Mouse (Mus musculus): ENCODE data around the gene Kcnk18. TPM values are rescaled to one million over a fixed set of nuclear protein-coding genes. Genes with fewer than 3 reads are reported as not detected.

Gene Kcnk18
- total RNA-seq, 1 experiment from 2014 or later = not detected

DNA sequence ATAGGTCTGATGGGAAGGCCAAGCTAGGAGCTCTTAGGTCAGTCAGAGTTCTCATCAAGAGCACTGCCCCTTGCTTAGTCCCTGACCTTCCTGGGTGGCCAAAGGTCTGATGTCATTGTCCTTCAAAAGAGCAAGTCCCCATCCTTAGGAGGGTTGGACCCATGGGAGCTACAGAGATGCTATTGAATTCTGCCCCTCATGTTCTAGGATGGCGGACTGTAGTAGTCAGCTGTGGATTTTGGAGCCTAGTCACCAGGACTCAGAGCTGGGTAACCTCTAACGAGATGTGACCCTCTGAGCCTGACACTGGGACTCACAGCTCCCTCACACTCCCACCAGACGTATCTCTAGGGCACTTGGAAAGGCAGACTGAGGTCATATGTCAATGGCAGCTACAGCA is 9.4 kb downstream of the Kcnk18 start:
- DNase-seq = no peak

- no peak for DNase-seq
Measured at GRCm38 (mm10) chr19:59232786-59233185, 13.8 kb downstream of the Kcnk18 start.

DNA sequence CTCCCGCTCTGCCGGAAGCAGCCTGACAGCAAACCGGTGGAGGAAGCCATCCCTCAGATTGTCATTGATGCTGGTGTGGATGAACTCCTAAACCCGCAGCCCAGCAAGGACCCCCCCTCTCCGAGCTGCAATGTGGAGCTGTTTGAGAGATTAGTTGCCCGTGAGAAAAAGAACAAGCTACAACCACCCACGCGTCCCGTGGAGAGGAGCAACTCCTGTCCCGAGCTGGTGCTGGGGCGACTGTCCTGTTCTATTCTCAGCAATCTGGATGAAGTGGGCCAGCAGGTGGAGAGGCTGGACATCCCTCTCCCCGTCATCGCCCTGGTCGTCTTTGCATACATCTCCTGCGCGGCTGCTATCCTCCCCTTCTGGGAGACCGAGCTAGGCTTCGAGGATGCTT is 16.0 kb downstream of the Kcnk18 start:
- no peak for DNase-seq

GRCm38 (mm10) chr19:59236046-59236445 is 17.0 kb downstream of the Kcnk18 start:
- no peak for DNase-seq

DNA sequence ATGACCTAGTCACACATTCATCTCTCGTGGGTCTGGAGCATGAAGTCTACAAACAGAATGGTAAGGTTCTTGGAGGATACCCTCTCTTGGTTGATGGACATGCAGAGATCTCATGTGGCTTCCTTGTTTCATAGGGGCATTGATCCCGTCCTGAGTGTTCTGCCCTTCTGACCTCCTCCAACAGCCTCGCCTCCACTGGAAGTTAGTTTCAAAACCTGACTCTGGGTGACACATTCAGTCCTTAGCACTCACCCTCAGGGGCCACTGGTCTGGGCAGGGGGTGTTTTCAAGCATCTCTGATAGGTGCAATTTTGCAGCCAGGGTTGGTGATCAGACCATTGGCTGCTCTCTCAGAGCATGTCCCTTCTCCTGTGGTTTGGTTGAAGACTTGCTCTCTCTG is 19.6 kb downstream of the Kcnk18 start:
- no peak for DNase-seq

DNA sequence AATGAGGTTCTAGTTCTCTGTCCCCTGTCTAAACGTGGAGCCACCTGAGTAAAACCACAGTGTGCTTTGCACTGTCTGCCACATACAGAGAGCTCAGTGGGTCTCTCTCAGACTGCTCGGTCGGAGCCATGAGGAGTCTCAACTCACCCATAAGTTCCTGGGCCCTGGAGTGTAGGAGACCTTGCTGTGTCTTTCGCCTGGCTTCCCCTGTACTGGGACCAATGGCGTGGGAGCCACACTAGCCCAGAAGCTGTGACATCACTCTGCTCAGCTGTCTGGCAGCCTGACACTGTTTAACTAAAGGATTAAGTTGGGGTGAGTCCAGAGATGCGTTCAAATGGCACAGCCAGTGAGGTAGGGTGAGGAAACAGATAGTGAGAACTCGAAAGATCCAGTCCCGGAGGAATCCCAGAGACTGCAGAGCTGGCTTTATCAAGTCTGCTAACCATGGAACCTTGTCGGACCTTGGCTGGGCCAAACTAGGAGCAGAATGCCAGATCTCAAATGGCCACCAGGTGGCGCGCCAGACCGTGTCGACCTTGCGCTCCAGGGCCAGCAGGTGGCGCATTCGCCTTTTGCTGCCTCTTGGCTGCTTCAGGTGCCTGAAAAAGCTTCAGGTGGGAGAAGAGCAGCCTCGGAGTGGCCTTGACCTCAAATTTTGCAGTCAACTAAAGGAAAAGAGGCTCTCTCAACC is 20.3 kb downstream of the Kcnk18 start:
- DNase-seq = peak; percentile 91

- DNase-seq = peak; percentile 85
Measured at GRCm38 (mm10) chr19:59241987-59242386, 23.0 kb downstream of the Kcnk18 start.

DNA sequence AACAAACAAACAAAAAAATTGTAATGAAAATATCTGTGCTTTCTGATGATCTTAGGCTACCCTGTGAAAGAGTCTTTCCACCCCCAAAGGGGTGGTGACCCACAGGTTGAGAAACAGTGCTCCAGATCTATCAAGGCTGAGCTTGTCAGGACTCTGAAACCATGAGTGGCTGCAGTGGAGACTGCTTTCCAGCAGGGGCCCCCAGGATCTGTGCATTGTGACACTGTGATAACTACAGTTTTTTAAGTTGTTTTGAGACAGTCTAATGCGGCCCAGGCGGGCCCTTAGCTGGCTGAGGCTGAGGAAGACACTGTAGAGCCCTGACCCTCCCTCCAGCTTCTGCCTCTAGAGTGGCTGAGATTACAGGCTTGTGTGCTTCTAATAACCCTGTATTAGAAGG is 24.0 kb downstream of the Kcnk18 start:
- peak; percentile 54 for DNase-seq

- DNase-seq = peak; percentile 63
Measured at GRCm38 (mm10) chr19:59248144-59248543, 29.1 kb downstream of the Kcnk18 start.

DNA sequence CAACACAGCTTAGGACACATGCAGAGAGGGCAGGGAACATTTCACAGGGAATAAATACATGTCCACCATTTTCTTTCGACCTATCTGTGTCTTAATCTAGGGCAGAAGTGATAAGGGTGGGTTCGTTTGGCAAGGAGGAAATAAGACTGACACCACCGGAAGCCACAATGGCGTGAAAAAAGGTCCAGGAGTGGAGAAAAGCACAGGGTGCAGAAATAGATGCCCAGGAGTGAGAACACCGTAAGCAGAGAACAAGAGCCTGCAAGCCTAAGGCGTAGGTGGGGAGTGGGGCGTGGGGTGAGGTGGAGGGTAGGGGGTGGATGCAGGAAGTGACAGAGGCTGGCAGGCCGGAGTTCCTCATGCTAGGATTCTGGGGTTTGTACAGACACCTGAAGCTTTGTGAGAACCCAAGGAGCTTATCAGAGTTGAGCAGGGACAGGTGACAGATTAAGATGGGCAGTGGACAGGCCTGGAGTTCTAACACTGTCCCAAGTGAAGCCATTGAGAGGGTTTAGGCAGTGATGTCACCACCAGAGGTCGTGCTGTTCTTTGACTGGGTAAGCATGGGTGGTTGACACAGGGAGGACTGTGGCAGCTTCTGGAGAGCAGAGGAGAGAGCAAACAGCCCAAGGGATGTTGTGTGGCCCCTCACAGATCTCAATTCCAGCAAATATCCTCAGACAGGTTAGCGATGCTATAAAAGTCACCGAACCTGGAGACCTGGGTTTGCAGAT is 29.7 kb downstream of the Kcnk18 start:
- DNase-seq = no peak

DNA sequence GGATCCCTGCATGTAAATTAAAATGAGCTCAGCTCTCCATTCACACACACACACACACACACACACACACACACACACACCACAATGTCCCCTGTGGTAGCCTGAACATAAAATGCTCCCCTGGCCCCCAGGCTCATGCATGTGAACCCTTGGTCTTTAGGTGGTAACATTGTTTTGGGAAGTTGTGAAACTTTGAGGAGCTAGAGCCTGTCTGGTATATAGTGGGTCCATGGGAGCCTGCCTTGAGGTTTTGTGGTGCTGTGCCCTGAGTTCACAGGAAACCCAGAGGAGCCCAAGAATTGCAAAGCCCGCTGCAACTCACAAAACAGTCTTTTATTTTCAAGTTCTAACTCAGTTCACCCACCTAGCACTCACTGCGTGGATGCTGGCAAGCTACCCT is 33.6 kb downstream of the Kcnk18 start:
- no peak for DNase-seq

DNA sequence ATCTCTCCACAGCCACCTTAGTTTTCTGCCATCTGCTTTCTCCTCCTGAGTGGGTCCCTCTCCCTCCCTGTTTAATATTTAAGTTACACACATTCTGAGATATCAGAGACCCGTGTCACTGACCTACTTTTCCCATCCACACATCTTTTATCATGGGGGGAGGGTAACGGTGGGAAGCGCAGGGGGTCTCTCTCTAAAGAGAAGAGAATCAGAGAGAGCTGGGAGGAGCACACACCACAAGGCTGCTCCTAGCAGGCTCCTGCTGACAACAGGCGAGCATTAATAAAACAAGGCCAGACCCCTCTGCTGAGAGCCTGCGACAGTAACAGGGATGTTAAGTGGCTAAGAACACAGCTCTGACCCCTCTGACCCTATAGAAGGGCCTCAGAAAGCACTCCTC is 40.6 kb downstream of the Kcnk18 start:
- no peak for DNase-seq

- peak; percentile 45 for DNase-seq
Measured at GRCm38 (mm10) chr19:59260718-59261442, 41.9 kb downstream of the Kcnk18 start, which contains the start of gene Slc18a2. Gene Slc18a2, plus strand, starts transcription at chr19:59260896.

- DNase-seq = no peak
Measured at GRCm38 (mm10) chr19:59261604-59262003, 42.6 kb downstream of the Kcnk18 start.

DNA sequence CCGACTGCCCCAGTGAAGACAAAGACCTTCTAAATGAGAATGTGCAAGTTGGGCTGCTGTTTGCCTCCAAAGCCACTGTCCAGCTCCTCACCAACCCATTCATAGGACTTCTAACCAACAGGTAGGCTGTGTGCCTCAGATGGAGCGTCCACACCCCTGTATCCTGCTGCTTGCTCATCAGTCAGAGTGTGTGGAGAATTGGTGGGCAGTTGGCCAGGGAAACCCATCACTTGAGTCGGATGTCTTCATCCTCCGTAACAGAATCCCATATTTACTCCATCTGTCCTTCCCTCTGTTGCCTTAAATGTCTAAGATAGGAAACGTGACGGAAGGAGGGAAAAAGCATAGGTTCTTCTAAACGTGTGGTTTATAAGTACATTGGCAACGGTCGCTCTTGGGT is 44.2 kb downstream of the Kcnk18 start:
- DNase-seq = no peak

DNA sequence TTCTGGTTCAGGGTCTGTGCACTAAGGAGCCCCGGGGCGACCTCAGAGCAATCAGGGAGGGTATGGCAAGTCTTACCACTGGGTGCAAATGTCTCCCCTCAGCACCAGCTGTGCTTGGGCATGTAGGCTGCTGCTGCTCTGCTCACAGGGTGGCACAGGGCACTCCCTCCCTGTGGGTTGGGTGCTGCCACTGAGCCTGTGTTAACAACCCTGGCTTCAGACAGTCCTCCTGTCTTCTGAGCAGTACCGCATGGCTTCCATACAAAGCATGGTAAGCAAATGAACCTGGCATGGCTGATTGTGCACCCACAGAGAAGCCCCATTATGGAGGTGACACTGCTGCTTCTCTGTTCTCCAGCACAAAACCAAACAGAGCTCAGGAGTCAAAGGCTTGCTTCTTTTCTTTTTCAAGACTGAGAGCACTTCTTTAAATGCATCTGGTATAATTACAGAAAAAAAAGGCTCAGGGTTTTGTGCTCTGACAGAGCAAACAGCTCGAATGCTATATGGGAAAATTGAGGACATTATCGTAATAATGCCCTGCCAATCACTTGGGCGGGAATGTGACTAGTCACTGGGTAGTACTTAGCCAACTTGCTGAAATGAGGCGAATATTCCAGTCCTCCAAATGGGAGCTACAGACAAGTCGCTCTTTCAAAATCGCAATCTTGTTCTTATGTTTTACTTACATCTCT is 46.0 kb downstream of the Kcnk18 start:
- no peak for DNase-seq

DNA sequence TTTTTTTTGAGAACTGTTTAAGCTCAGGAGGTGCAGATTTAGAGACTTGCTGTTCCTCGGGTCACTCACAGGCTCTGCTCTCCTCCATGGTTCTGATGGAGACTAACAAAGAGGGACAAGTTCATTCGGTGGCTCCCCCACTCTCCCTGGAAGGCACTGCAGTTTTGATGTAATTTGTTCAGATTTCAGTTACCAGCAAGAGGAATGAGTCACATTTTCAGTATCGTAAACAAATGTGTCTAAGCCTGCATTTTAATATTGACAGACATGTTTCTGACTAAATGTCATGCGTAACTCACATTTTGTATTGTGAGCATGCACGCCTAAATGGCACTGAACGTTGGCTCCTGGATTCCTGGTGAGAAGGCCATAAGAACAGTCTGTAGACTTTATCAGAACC is 46.9 kb downstream of the Kcnk18 start:
- DNase-seq = no peak

- DNase-seq = no peak
Measured at GRCm38 (mm10) chr19:59267417-59267963, 48.5 kb downstream of the Kcnk18 start.

DNA sequence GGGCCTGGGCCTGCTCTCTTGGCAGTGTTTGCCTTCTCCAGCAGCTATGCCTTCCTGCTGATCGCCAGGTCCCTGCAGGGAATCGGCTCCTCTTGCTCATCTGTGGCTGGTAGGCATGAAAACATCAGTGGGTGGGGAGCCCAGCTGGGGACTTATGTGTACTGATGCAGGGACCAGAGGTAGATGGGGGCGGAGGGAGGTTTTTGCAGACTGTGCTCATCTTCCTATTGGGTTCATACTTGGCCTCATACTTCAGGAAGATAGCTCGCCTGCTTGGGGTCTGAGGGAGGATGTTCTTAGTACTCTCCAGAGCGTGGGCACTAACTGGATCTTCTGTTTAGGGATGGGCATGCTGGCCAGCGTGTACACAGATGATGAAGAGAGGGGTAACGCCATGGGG is 54.2 kb downstream of the Kcnk18 start:
- no peak for DNase-seq

GRCm38 (mm10) chr19:59276354-59276753 is 57.3 kb downstream of the Kcnk18 start:
- DNase-seq = no peak

DNA sequence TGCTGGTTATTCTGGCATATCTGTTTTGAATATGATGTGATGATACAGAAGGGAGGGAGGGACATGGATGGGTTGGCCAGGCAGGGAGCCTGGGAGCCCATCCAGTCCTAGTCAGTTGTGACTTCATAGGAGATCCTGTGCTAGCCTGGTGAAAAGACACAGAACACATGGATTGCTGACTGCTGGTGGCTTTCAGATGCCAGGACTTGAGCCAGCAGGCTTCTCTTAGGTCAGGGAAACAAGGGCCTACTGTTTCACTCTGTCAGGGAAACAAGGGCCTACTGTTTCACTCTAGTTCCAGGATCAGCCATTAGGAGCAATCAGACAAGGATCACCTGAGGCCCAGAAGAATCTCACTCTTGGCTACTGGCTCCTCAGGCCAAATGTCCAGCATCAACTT is 61.8 kb downstream of the Kcnk18 start:
- no peak for DNase-seq

- DNase-seq = no peak
Measured at GRCm38 (mm10) chr19:59282001-59282400, 63.0 kb downstream of the Kcnk18 start.

All from adrenal gland, postnatal 14 days (tissue).